Mouse (Mus musculus): ENCODE results near the gene Ppp2ca.

Ppp2ca gene

DNA sequence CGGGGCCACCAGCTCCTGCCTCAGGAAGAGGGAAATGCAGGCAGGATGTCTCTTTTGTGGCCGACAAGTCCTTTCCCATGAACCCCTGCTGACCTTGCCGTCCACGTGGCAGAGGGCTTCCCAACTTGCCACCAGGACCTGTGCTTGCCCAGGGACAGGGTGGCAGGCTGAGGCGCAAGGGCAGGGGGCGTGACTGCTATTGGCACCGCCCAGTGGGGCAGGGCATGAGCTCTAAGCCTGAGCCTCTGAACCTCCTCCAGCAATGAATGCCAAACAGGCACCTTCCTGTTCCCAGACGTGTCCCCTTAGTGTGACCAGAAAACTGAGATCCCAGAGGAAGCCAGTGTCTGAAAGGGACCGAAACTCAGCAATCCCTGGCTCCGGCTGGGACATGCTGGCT lies 65.4 kb downstream of the Ppp2ca start:
- peak; percentile 13 for DNase-seq

- DNase-seq = peak; percentile 10
Observed at GRCm38 (mm10) chr11:52167126-52167525, 68.6 kb downstream of the Ppp2ca start.

DNA sequence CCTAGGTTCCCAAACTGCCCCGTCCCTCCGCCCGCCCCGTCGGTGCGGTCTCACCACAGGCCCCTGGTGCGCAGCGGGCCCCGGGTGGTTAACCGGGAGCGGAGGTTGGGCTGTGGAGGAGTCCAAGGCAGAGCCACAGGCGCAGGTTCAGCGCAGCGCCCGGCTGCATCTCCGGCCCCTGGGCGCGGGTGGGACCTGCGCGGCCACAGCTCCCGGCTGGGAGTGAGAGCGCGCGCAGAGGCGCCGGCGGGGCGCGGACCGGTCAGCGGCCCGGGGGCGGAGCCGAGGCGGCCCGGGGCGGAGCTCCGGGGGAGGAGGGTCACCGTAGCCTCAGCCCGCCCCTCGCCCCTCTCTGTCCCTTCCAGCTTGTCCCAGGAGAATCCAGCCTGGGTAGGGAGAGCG lies 69.4 kb downstream of the Ppp2ca start:
- peak; percentile 15 for DNase-seq

DNA sequence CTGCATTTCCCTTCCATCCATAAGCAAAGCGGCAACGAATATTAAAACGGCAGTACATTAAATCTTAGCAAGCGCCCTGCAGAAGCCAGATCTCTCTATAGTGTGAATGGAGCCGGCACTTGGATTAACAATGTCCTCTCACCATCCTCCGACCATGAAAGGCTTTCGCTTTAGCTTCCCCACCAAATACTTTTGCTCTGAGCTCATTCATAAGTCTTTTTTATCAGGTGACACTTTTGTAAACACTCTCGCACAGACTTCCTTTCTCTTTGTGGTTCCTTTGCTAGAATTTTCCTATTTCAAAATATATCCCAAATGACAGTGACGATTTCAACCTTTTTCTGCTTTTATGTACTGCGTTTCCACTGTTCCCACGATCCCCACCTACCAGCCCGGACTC lies 70.0 kb downstream of the Ppp2ca start:
- no peak for DNase-seq
